Mouse (Mus musculus): ENCODE data around the gene Tnrc6b. TPM values are rescaled to one million over a fixed set of nuclear protein-coding genes. Genes with fewer than 3 reads are reported as not detected.

Tnrc6b gene
- total and polyA plus RNA-seq, 3 experiments = 7.8 to 13.9 (median 8.0) TPM

GRCm38 (mm10) chr15:80771926-80772441 is 60.9 kb downstream of the Tnrc6b start:
- H3K4me3 ChIP-seq (ENCODE audit: control insufficient read depth in 1 of 2, insufficient read depth in 1 of 2, low read depth in 2 of 2, low read length in 2 of 2) = no peak overlapping the region
- no peaks in the 10 kb centered on the region for H3K36me3 ChIP-seq (ENCODE audit: control insufficient read depth in 1 of 2, insufficient read depth in 2 of 2, low read length in 2 of 2)
- H3K79me2 ChIP-seq (ENCODE audit: control insufficient read depth, insufficient read depth, low read length, poor library complexity) = no peaks in the 10 kb centered on the region
- no peak for TF ChIP-seq CHD1 (IDR thresholded peaks at IDR 0.05; ENCODE audit: low read depth, low read length)
- TF ChIP-seq KAT2A (conservative IDR thresholded peaks at IDR 0.05; ENCODE audit: low read depth, low read length) = no peak
- TF ChIP-seq MAFK (IDR thresholded peaks at IDR 0.05; ENCODE audit: borderline replicate concordance, low read depth, low read length) = no peak
- TF ChIP-seq ELF1 (IDR thresholded peaks at IDR 0.05; ENCODE audit: low read depth, low read length) = no peak
- no peaks in the 10 kb centered on the region for H3K4me1 ChIP-seq (ENCODE audit: control insufficient read depth in 1 of 2, insufficient read depth in 2 of 2, low read length in 2 of 2)
- H3K27ac ChIP-seq (ENCODE audit: control insufficient read depth, low read depth, low read length) = no peak overlapping the region
- no peak for DNase-seq (ENCODE audit: low read depth, low spot score)
- H3K9ac ChIP-seq (ENCODE audit: control insufficient read depth, low read depth, low read length, poor library complexity, severe bottlenecking) = no peak overlapping the region
- no peaks in the 10 kb centered on the region for H3K9me3 ChIP-seq (replicated peaks; ENCODE audit: insufficient read depth, low read length)
- no peaks in the 10 kb centered on the region for H3K27me3 ChIP-seq (ENCODE audit: control insufficient read depth in 1 of 2, insufficient read depth in 2 of 2, low read length in 2 of 2)

GRCm38 (mm10) chr15:80774666-80775065 is 63.6 kb downstream of the Tnrc6b start:
- H3K9ac ChIP-seq (ENCODE audit: control insufficient read depth, low read depth, low read length, poor library complexity, severe bottlenecking) = no peak overlapping the region
- no peaks in the 10 kb centered on the region for H3K9me3 ChIP-seq (replicated peaks; ENCODE audit: insufficient read depth, low read length)
- H3K4me3 ChIP-seq (ENCODE audit: control insufficient read depth in 1 of 2, insufficient read depth in 1 of 2, low read depth in 2 of 2, low read length in 2 of 2) = no peak overlapping the region
- no peaks in the 10 kb centered on the region for H3K27me3 ChIP-seq (ENCODE audit: control insufficient read depth in 1 of 2, insufficient read depth in 2 of 2, low read length in 2 of 2)
- 0 out of 4 replicates have a peak, but pooled peaks cover 0 to 4% of the 10 kb centered on the region in 2 experiments for H3K4me1 ChIP-seq (ENCODE audit: control insufficient read depth in 1 of 2, insufficient read depth in 2 of 2, low read length in 2 of 2)
- DNase-seq (ENCODE audit: low read depth, low spot score) = no peak
- no peak for TF ChIP-seq MXI1 (IDR thresholded peaks at IDR 0.05; ENCODE audit: low read depth, low read length)
- TF ChIP-seq MYB (IDR thresholded peaks at IDR 0.05; ENCODE audit: low read depth, low read length) = no peak
- TF ChIP-seq USF2 (IDR thresholded peaks at IDR 0.05; ENCODE audit: borderline replicate concordance in 1 of 2, insufficient read depth in 1 of 2, low read depth in 1 of 2, low read length in 2 of 2) = no peak
- no peak for TF ChIP-seq MEF2A (IDR thresholded peaks at IDR 0.05; ENCODE audit: extremely low read depth, insufficient replicate concordance, low read depth, low read length, poor library complexity, severe bottlenecking)
- TF ChIP-seq SIN3A (IDR thresholded peaks at IDR 0.05; ENCODE audit: low read length) = no peak
- no peak for TF ChIP-seq E2F4 (IDR thresholded peaks at IDR 0.05; ENCODE audit: borderline replicate concordance, low read depth, low read length)
- no peak for TF ChIP-seq MYC (IDR thresholded peaks at IDR 0.05; ENCODE audit: low read depth, low read length)
- no peak for TF ChIP-seq MAZ (IDR thresholded peaks at IDR 0.05; ENCODE audit: low read depth, low read length)
- no peak for TF ChIP-seq POLR2AphosphoS2 (IDR thresholded peaks at IDR 0.05; ENCODE audit: low read length)
- TF ChIP-seq NRF1 (IDR thresholded peaks at IDR 0.05; ENCODE audit: insufficient read depth, low read depth, low read length, poor library complexity, severe bottlenecking) = no peak
- TF ChIP-seq EP300 (IDR thresholded peaks at IDR 0.05; ENCODE audit: low read depth in 1 of 2, low read length in 2 of 2) = no peak
- no peak for TF ChIP-seq RCOR1 (IDR thresholded peaks at IDR 0.05; ENCODE audit: low read depth, low read length)
- no peak for TF ChIP-seq TAL1 (IDR thresholded peaks at IDR 0.05; ENCODE audit: low read length)
- TF ChIP-seq CHD2 (IDR thresholded peaks at IDR 0.05; ENCODE audit: low read length) = no peak
- TF ChIP-seq ZMIZ1 (IDR thresholded peaks at IDR 0.05; ENCODE audit: low read depth, low read length) = no peak
- TF ChIP-seq ETS1 (IDR thresholded peaks at IDR 0.05; ENCODE audit: low read depth, low read length) = no peak
- no peak for TF ChIP-seq USF1 (IDR thresholded peaks at IDR 0.05; ENCODE audit: low read depth, low read length)
- TF ChIP-seq JUND (IDR thresholded peaks at IDR 0.05; ENCODE audit: low read depth, low read length) = no peak
- H3K36me3 ChIP-seq (ENCODE audit: control insufficient read depth in 1 of 2, insufficient read depth in 2 of 2, low read length in 2 of 2) = no peaks in the 10 kb centered on the region
- no peaks in the 10 kb centered on the region for H3K79me2 ChIP-seq (ENCODE audit: control insufficient read depth, insufficient read depth, low read length, poor library complexity)
- no peak overlapping the region for H3K27ac ChIP-seq (ENCODE audit: control insufficient read depth, low read depth, low read length)

Measured in MEL (cell line).